Mouse (Mus musculus): ENCODE measurements around the gene Foxd2.

The Foxd2 gene

GRCm38 (mm10) chr4:114924971-114925916, 16.6 kb upstream of the Foxd2 start:
- ChIA-PET CTCF (interaction anchor here (0.6 to 1.9 kb wide), 6 partner anchors 16 to 977 kb away, joined by 5 to 15 read pairs (median 6); partner anchors contain the start of gene Foxd2 (in 3 of the 4)), POLR2A (interaction anchor here (0.7 to 1.5 kb wide), 4 partner anchors 16 to 47 kb away, joined by 3 to 5 read pairs (median 3); partner anchors contain the start of gene Foxd2 (in 1 of the 4))

GRCm38 (mm10) chr4:114917091-114917490, 8.4 kb upstream of the Foxd2 start:
- ChIA-PET CTCF (interaction anchor here (0.5 to 7.9 kb wide), 12 partner anchors 10 to 268 kb away, joined by 3 to 44 read pairs (median 3); no protein-coding TSS in a partner anchor), POLR2A (no interaction called here)

- ChIA-PET POLR2A (interaction anchor here in 2 of 4 experiments (0.6 to 0.9 kb wide), 2 partner anchors 29 to 30 kb away, joined by 3 read pairs; no protein-coding TSS in a partner anchor), CTCF (interaction anchor here in 2 of 4 experiments (0.6 to 7.9 kb wide), 2 partner anchors 228 to 251 kb away, joined by 4 to 44 read pairs; no protein-coding TSS in a partner anchor)
Measured at GRCm38 (mm10) chr4:114916056-114916455, 7.4 kb upstream of the Foxd2 start.

GRCm38 (mm10) chr4:114913594-114913962, 4.9 kb upstream of the Foxd2 start:
- ChIA-PET CTCF (interaction anchor here (0.5 to 7.9 kb wide), 20 partner anchors 11 to 508 kb away, joined by 3 to 44 read pairs (median 4); no protein-coding TSS in a partner anchor), POLR2A (interaction anchor here in 1 of 4 experiments (1.5 kb wide), 1 partner anchor 18 kb away, joined by 3 read pairs; no protein-coding TSS in a partner anchor)

DNA sequence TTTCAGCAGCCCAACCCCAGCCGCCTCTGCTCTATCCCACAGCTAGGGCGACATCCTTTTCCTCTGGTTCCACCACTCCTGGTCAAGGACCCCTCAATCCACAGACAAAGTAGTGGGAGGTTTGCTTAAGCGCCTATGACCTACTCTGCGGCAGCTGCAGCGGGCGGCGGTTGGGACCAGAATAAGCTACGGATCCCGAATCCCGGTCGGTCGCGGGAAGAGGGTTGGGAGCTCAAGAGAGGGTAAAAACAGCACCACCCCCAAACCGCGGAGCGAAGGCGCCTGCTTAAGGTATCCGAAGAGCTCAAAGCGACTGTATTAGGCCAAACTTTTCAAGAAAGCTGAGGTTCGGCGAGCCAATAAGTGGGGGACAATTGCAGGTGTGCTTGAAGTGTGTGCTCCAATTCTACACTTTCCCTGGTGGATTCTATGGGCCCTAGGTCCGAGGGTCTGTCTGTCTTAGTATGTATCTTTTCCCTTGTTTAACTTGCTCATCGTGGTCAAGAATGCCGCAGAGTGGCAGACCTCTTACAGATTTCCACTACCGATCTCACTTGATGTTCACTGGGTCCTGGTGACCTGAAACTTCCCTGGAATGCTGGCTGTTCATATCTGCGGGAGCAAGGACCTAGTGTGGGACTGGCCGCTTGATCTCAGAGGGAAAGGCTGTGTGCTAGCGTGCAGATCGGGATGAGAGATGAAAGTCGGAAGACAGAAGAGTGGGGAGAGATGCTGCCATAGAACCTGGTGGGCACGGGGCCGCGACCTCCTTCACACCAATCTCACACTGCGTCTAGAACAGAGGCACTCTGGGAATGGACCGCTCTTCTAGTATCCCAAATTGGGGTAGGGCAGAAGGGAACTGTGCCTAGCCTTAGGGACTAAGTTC, 4.3 kb upstream of the Foxd2 start:
- ChIA-PET CTCF (interaction anchor here (0.7 to 7.9 kb wide), 23 partner anchors 10 to 507 kb away, joined by 3 to 44 read pairs (median 4); no protein-coding TSS in a partner anchor), POLR2A (interaction anchor here in 1 of 4 experiments (1.0 to 1.5 kb wide), 3 partner anchors 13 to 225 kb away, joined by 3 read pairs; no protein-coding TSS in a partner anchor)

DNA sequence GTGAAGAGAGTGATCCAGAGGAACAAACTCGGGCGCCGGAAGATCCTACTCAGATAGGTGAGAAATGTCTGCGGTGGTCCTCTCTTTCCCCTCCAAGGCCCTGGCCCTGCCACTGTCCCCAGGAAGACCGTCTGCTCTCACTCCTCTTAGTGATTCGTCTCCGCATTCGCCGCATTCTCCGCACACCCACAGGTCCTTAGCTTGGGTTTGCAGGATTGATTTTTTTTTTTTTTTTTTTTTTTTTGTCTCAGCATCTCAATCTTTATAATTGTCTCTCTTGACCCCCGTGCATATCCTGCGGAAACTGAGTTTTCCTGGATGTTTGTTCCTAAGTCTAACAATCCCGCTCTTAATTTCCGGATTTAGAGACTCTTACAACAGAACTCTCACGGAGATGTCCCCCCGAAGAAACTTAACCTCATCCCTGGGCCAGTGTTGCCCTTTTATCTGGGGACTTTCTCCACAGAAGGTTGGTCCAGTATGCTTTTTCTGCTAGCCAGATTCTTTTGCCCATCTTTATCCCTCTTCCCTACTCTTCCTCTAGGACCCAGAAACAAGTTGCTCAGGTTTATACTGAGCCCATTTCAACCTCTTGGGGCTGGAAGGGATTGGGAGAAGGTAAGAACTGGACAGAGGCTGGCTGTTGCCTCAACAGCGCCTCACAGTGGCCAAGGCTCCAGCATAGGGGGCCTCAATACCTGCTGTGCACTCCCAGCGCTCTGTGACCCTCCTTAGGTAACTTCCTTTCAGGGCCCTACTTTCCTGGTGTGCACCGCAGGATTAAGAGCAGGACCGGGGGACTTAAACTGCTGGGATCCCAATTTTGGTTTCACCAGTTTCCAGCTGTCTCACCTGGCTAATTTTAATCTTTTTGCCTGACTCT, 1.2 kb upstream of the Foxd2 start:
- CTCF ChIA-PET, result interaction anchor here (0.6 to 7.9 kb wide), 33 partner anchors 9 to 1111 kb away, joined by 3 to 54 read pairs (median 5); partner anchors contain the start of genes Foxe3 (in 3 of the 4) and Stil (in 1 of the 4)
- POLR2A ChIA-PET, result interaction anchor here in 3 of 4 experiments (0.8 to 1.8 kb wide), 7 partner anchors 9 to 244 kb away, joined by 3 to 6 read pairs (median 3); partner anchors contain the start of genes Cmpk1 (in 1 of the 3) and Stil (in 1 of the 3)

DNA sequence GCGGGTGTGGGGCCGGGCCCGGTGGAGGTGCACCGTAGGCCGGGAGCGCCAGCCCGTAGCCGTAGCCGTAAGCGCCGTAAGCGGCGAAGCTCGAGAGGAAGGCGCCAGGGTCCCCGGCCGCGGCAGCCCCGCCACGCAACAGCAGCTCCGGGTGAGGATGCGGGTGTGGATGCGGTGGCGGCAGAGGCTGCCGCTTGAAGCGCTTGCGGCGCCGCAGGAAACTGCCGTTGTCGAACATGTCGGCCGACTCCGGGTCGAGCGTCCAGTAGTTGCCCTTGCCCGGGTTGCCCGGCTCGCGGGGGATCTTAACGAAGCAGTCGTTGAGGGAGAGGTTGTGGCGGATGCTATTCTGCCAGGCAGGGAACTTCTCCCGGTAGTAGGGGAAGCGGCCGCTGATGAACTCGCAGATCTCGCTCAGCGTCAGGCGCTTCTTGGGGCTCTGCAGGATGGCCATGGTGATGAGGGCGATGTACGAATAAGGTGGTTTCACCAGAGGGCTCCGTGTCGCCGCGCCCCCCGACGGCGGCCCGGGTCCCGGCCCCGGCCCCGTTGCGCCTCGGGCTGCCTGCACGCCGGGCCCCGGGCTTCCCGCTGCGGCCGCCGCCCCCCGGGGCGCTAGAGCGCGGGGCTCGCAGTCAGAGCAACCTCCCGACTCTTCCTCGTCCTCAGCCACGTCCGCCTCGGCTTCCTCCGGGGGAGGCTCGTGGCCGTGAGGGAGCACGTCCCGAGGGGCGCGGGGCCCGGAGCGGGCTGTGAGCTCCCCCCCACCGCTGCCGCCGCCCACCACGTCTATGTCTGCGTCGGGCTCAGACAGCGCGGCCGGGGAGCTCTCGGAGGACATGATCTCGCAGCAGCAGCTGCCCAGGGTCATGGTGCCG, 483 bp downstream of the Foxd2 start:
- ChIA-PET POLR2A (interaction anchor here in 3 of 4 experiments (0.9 to 1.8 kb wide), 6 partner anchors 8 to 242 kb away, joined by 3 to 6 read pairs (median 4); partner anchors contain the start of genes Cmpk1 (in 1 of the 3) and Stil (in 1 of the 3)), CTCF (interaction anchor here (0.6 to 3.1 kb wide), 38 partner anchors 8 to 1043 kb away, joined by 3 to 54 read pairs (median 5); partner anchors contain the start of genes Foxe3 (in 3 of the 4) and Stil (in 1 of the 4))

DNA sequence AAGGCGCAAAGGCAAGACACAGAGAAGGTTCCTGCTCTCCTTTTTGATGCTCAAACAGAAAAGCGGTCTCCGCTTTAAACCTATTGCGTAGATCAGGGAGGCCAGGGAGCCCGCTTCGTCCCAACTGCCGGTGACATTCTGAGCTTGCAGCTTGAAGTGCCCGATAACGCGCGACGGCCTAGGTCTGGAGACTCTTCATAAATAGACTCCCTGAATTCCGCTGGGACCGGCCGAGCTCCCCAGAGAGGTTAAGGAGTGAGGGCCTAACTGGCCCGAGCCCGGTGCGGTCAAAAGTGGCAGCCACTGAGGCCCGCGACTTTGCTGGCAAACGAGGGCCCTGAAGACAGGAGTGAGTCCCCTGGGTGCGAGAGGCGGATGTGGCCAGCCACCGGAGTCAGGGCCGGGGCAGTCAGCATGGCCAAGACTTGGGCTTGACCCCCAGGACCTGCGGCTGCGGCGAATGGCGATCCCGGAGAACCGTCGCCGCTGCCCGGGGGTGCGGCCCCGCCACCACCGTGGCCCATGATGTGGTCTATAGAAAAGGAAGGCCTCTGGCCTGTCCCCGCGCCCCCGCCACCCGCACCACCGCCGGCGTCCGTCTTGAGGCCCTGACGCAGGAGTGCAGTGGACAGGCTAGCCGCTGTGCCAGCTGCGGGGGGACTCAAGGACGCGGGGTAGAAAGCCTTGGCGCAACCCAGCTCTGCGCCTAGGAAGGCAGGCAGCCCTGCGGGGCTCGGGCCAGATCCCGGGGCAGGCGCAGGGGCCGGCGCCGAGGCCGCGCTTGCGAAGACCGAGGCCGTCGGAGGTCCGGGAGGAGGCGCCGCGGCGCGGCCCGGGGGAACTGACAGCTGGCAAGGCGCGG, 1.4 kb downstream of the Foxd2 start:
- ChIA-PET CTCF (interaction anchor here (0.6 to 3.1 kb wide), 4 partner anchors 18 to 242 kb away, joined by 5 to 54 read pairs (median 10); partner anchors contain the start of gene Foxe3 (in 1 of the 4)), POLR2A (interaction anchor here in 2 of 4 experiments (0.9 to 1.3 kb wide), 3 partner anchors 23 to 242 kb away, joined by 3 read pairs; no protein-coding TSS in a partner anchor)

GRCm38 (mm10) chr4:114905969-114906680, 2.5 kb downstream of the Foxd2 start:
- ChIA-PET CTCF (interaction anchor here in 2 of 4 experiments (0.6 to 1.0 kb wide), 4 partner anchors 233 to 240 kb away, joined by 3 to 7 read pairs (median 3); no protein-coding TSS in a partner anchor), POLR2A (interaction anchor here in 3 of 4 experiments (0.6 to 1.3 kb wide), 3 partner anchors 62 to 94 kb away, joined by 3 read pairs; partner anchors contain the start of gene Stil (in 1 of the 3))

GRCm38 (mm10) chr4:114905501-114905900, 3.2 kb downstream of the Foxd2 start:
- ChIA-PET CTCF (interaction anchor here in 3 of 4 experiments (0.6 to 1.0 kb wide), 3 partner anchors 216 to 240 kb away, joined by 3 read pairs; no protein-coding TSS in a partner anchor), POLR2A (interaction anchor here in 1 of 4 experiments (0.6 kb wide), 1 partner anchor 62 kb away, joined by 3 read pairs; no protein-coding TSS in a partner anchor)

GRCm38 (mm10) chr4:114903422-114903782, 5.3 kb downstream of the Foxd2 start:
- POLR2A ChIA-PET, result interaction anchor here in 2 of 4 experiments (0.6 to 1.2 kb wide), 2 partner anchors 9 to 495 kb away, joined by 3 to 4 read pairs; no protein-coding TSS in a partner anchor
- CTCF ChIA-PET, result interaction anchor here in 3 of 4 experiments (0.6 to 0.7 kb wide), 3 partner anchors 43 to 262 kb away, joined by 3 to 5 read pairs (median 4); no protein-coding TSS in a partner anchor

- ChIA-PET POLR2A (interaction anchor here in 1 of 4 experiments (0.6 kb wide), 1 partner anchor 495 kb away, joined by 4 read pairs; no protein-coding TSS in a partner anchor), CTCF (interaction anchor here in 3 of 4 experiments (0.6 to 0.8 kb wide), 4 partner anchors 10 to 261 kb away, joined by 3 to 5 read pairs (median 4); no protein-coding TSS in a partner anchor)
Measured at GRCm38 (mm10) chr4:114902641-114903421, 5.8 kb downstream of the Foxd2 start.

- ChIA-PET POLR2A (no interaction called here), CTCF (interaction anchor here in 2 of 4 experiments (0.8 to 1.5 kb wide), 2 partner anchors 11 to 213 kb away, joined by 3 to 4 read pairs; no protein-coding TSS in a partner anchor)
Measured at GRCm38 (mm10) chr4:114901643-114902351, 6.9 kb downstream of the Foxd2 start.

All from embryonic stem cell, embryonic (primary cell).